Mouse (Mus musculus): Measurements from ENCODE around the gene Nfya. TPM values are rescaled to one million over a fixed set of nuclear protein-coding genes. Genes with fewer than 3 reads are reported as not detected.

Nfya gene
- polyA plus RNA-seq, 1 experiment from 2014 or later = 9.1 TPM

DNA sequence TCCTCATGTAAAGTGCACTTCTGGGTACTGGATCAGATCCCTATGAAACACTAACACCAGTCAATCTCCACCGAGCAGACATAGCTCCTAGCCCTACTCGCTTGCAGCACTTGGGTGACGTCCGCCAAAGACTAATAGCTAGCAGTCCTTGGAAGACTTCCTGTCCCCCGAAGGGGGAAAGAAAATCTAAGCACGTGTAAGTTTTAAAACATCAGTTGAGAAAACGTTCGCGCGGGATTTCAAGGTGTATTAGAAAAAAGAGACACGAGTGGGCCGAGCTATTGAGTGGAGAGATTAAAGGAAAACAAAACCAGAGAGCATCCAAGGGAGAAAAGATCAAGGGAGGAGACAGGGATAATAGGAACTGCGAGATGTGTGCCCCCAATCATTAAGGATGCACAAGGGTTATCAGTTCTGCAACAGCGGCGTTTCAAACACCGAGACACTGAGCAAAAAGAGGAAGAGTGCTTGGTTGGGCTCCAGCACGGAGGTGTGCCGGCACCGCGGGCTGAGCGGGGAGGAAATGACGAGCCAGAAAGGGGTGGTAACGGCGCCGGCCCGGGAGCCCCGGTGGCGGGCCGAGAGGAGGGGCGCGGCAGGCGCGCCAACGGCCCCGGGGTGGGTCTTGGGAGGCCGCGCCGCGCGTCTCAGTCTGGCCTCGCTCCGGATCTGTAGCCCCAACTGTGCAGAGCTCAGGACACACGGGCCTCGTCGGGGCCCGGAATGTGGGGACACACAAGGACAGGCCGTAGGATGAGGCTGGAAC is 997 bp downstream of the Nfya start:
- H3K27ac ChIP-seq (replicated peaks) = peak overlapping the region; percentile 99
- peak overlapping the region; percentile 90 for H3K4me3 ChIP-seq (replicated peaks)
- H3K4me2 ChIP-seq = peak overlapping the region; percentile 85
- no peaks in the 10 kb centered on the region for H3K36me3 ChIP-seq
- WGBS = under 1% methylated on average over 46 of the region's 47 CpGs
- H3K27me3 ChIP-seq (replicated peaks) = no peaks in the 10 kb centered on the region
- peaks cover 32% of the 10 kb centered on the region for H3K4me1 ChIP-seq
- peak overlapping the region; percentile 99 for H3K9ac ChIP-seq (replicated peaks)
- H3K9me3 ChIP-seq (replicated peaks) = no peaks in the 10 kb centered on the region
- peak; percentile 37 for ATAC-seq (ENCODE audit: low FRiP score)

DNA sequence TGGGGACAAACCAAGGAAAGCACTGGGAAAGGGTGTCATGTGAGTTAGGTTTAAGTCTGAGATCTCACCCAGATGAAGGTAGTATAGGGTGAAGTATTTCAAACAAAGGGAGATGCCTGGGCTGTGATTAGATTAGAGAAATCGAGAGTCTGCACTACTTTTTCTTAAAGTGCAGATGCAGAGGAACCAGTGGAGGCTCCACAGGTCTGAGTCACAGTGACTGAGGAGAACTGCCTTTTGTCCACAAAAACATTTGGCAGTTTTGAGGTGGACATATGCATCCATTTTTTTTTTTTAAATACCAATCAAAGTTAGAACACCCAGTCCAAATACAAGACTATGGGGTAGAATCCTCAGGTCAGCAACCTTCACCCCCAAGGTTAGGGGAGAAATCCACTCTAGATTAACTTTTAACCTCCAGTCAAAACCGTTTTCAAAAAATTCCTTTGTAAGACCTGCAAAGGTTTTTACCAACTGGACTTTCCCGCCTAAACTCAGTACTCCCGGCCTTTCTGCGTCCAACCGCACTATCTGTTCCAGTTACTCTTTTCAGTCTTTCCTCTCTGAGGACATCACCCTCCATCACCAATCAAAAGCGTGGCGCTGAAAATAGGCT is 1.7 kb downstream of the Nfya start:
- no peak for ATAC-seq (ENCODE audit: low FRiP score)
- peak overlapping the region; percentile 99 for H3K9ac ChIP-seq (replicated peaks)
- H3K9me3 ChIP-seq (replicated peaks) = no peaks in the 10 kb centered on the region
- H3K4me3 ChIP-seq (replicated peaks) = peak overlapping the region; percentile 90
- whole genome bisulfite sequencing = 13% methylated on average over 8 of the region's 8 CpGs
- H3K27ac ChIP-seq (replicated peaks) = peak overlapping the region; percentile 99
- no peaks in the 10 kb centered on the region for H3K27me3 ChIP-seq (replicated peaks)
- peak overlapping the region; percentile 85 for H3K4me2 ChIP-seq
- H3K36me3 ChIP-seq = no peaks in the 10 kb centered on the region
- peaks cover 32% of the 10 kb centered on the region for H3K4me1 ChIP-seq

DNA sequence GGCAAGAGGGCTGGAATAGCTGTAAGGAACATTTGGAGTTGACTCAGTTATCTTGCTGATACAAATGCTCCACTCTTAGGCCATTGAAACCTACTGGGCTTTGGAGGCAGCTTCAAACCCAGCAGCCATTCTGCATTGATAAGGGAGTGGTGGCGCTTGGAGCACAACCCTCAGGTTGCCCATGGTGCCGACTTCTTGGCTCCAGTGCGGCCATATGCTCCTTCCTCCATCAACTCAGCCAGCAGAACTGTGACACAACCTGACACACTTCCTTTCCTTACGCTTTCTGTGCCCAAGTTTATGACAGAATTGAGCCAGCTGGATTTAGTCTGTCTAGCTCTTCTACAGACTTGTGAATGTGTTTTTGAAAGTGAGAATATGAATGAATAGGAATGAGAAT is 2.6 kb downstream of the Nfya start:
- ATAC-seq (ENCODE audit: low FRiP score) = no peak
- 86% methylated on average over 4 of the region's 4 CpGs for WGBS
- Histone ChIP-seq H3K4me1 (peaks cover 31% of the 10 kb centered on the region), H3K9me3 (replicated peaks) (no peaks in the 10 kb centered on the region), H3K4me3 (replicated peaks) (no peak overlapping the region), H3K4me2 (peak overlapping the region; percentile 85; the same call in 1 of the 2 replicates), H3K27ac (replicated peaks) (no peak overlapping the region), H3K27me3 (replicated peaks) (no peaks in the 10 kb centered on the region), H3K36me3 (no peaks in the 10 kb centered on the region), H3K9ac (replicated peaks) (peak overlapping the region; percentile 32)

DNA sequence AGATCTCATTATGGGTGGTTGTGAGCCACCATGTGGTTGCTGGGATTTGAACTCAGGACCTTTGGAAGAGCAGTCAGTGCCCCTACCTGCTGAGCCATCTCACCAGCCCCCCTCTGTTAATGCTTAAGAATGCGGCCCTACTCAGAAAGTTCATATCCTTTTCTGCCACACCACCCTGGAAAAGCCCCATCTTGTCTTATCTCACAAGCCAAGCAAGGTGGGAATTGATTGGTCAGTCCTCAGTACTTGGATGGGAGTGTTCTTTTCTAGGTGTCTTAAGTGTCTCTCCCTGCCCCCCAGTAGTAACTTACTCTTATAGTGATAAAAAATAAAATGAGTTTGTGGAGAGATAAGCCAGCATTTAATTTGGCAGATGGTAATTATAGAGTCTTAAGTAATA is 5.0 kb downstream of the Nfya start:
- H3K27ac ChIP-seq (replicated peaks) = no peak overlapping the region
- no peak overlapping the region for H3K4me3 ChIP-seq (replicated peaks)
- ATAC-seq (ENCODE audit: low FRiP score) = no peak
- 87% methylated on average over 1 of the region's 1 CpGs for WGBS
- H3K9ac ChIP-seq (replicated peaks) = no peak overlapping the region
- no peaks in the 10 kb centered on the region for H3K9me3 ChIP-seq (replicated peaks)
- no peak overlapping the region for H3K4me2 ChIP-seq
- peaks cover 17% of the 10 kb centered on the region for H3K4me1 ChIP-seq
- peaks cover under 1% of the 10 kb centered on the region; the same call in 1 of the 2 replicates for H3K36me3 ChIP-seq
- no peaks in the 10 kb centered on the region for H3K27me3 ChIP-seq (replicated peaks)

DNA sequence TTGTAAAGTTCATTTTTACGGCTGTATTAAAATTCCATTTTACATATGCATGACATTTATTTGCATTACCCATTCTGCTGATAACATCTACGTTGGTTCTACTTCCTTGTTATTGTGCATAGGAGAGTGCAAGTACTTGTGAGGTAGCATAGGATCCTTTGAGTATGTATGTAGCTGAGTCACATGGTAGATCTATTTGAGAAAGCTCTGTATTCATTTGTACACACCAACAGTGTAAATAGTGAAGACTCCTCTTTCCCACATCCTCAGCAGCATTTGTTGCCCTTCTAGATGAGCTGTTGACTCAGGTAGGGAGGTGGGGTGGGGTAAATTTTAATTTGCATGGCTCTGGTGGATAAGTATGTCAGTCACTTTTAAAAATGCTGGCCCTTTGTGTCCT is 5.9 kb downstream of the Nfya start:
- H3K27ac ChIP-seq (replicated peaks) = no peak overlapping the region
- 88% methylated on average over 2 of the region's 2 CpGs for WGBS
- ATAC-seq (ENCODE audit: low FRiP score) = no peak
- no peak overlapping the region for H3K4me2 ChIP-seq
- no peak overlapping the region for H3K4me3 ChIP-seq (replicated peaks)
- H3K27me3 ChIP-seq (replicated peaks) = no peaks in the 10 kb centered on the region
- no peaks in the 10 kb centered on the region for H3K9me3 ChIP-seq (replicated peaks)
- peaks cover 9% of the 10 kb centered on the region; the same call in 1 of the 2 replicates for H3K36me3 ChIP-seq
- H3K4me1 ChIP-seq = peaks cover 17% of the 10 kb centered on the region
- no peak overlapping the region for H3K9ac ChIP-seq (replicated peaks)

DNA sequence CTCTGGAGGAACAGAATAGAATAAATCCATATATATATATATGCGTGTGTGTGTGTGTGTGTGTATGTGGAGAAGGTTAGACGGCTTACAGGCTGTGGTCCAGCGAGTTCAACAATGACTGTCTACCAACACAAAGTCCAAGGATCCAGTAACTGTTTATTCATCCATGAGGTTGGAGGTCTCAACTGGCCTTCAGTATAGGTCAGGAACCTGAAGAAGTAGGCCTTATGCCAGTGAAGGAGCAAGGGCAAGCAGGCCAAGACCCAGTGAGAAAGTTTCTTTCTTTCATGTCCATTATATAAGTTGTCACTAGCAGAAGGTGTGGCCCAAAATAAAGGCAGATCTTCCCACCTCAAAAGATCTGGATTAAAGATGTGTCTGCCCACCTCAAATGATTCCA is 7.0 kb downstream of the Nfya start:
- no peak overlapping the region for H3K4me3 ChIP-seq (replicated peaks)
- ATAC-seq (ENCODE audit: low FRiP score) = no peak
- H3K9ac ChIP-seq (replicated peaks) = no peak overlapping the region

DNA sequence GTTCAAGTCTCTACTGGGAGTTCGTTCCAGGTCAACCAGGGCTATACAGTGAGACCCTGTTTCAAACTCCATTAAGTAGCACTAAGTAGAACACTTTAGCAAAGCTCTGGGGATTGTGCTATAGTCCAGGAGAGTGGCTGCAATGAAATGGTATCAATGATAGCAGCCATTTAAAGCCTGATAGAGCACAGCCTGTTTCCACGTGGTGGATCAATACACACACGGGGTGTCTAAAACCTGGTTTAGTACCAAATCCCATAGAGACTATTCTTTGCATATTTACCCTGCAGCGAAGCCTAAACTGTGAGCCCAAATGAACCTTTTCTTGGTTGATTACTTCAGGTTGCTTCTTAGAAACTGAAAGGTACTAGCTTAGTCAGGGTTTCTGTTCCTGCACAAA is 8.0 kb downstream of the Nfya start:
- Histone ChIP-seq H3K9me3 (replicated peaks) (no peaks in the 10 kb centered on the region), H3K36me3 (peaks cover 16% of the 10 kb centered on the region), H3K4me2 (no peak overlapping the region), H3K4me1 (no peaks in the 10 kb centered on the region), H3K4me3 (replicated peaks) (no peak overlapping the region), H3K27ac (replicated peaks) (no peak overlapping the region), H3K9ac (replicated peaks) (no peak overlapping the region), H3K27me3 (replicated peaks) (no peaks in the 10 kb centered on the region)
- ATAC-seq (ENCODE audit: low FRiP score) = no peak
- WGBS = 77% methylated on average over 4 of the region's 4 CpGs

More for the DNA sequence above, 7.0 kb downstream of the Nfya start:
- H3K27me3 ChIP-seq (replicated peaks) = no peaks in the 10 kb centered on the region
- 92% methylated on average over 3 of the region's 3 CpGs for WGBS
- H3K4me2 ChIP-seq = no peak overlapping the region
- H3K4me1 ChIP-seq = peaks cover 9% of the 10 kb centered on the region
- no peaks in the 10 kb centered on the region for H3K9me3 ChIP-seq (replicated peaks)
- H3K36me3 ChIP-seq = peaks cover 16% of the 10 kb centered on the region
- no peak overlapping the region for H3K27ac ChIP-seq (replicated peaks)

DNA sequence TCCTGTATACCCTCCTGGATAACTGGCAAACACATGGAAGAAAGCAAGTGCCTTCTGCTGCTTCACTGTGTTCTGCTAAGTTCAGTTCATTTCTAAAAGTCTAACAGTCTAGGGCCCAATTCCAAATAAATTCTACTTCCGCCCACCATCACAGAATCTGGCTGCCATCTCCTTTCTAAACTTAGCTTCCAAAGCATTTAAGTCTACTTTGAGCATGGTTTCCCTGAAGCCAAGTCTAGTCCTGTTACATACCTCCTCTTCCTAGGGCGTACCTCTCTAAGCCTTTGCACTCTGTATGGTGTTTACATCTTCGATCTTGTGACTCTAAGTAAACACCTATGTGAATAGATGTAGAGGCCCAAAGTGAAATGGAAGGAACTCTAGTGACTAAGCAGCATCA is 17.1 kb downstream of the Nfya start:
- no peaks in the 10 kb centered on the region for H3K9me3 ChIP-seq (replicated peaks)
- no peak overlapping the region for H3K9ac ChIP-seq (replicated peaks)
- H3K27ac ChIP-seq (replicated peaks) = no peak overlapping the region
- ATAC-seq (ENCODE audit: low FRiP score) = no peak
- no peak overlapping the region for H3K4me2 ChIP-seq
- no peaks in the 10 kb centered on the region for H3K27me3 ChIP-seq (replicated peaks)
- H3K4me1 ChIP-seq = no peaks in the 10 kb centered on the region
- H3K36me3 ChIP-seq = peaks cover 83% of the 10 kb centered on the region
- WGBS = 96% methylated on average over 3 of the region's 3 CpGs
- no peak overlapping the region for H3K4me3 ChIP-seq (replicated peaks)

DNA sequence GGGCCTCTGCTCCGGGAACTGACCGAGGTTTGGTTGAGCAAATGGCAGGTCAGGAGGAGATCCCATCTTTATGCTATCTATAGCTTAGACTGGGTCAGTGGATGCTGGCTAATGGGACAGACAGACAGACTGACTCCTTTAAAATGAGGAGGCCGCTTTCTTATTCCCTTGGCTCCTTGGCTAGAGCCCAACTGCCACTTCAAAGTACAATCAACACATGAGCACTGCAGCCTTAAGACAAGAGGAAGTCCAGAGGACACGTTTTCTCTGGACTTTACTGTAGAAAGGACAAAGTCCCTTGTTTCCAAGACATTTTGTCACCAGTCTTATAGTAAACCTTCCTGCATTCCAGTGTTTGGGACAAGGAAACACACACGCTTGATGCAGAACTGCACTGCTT is 18.3 kb downstream of the Nfya start:
- Histone ChIP-seq H3K9me3 (replicated peaks) (no peaks in the 10 kb centered on the region), H3K4me2 (no peak overlapping the region), H3K27ac (replicated peaks) (no peak overlapping the region), H3K9ac (replicated peaks) (no peak overlapping the region), H3K4me1 (no peaks in the 10 kb centered on the region), H3K4me3 (replicated peaks) (no peak overlapping the region), H3K27me3 (replicated peaks) (no peaks in the 10 kb centered on the region), H3K36me3 (peaks cover 94% of the 10 kb centered on the region)
- 91% methylated on average over 5 of the region's 5 CpGs for WGBS
- no peak for ATAC-seq (ENCODE audit: low FRiP score)

DNA sequence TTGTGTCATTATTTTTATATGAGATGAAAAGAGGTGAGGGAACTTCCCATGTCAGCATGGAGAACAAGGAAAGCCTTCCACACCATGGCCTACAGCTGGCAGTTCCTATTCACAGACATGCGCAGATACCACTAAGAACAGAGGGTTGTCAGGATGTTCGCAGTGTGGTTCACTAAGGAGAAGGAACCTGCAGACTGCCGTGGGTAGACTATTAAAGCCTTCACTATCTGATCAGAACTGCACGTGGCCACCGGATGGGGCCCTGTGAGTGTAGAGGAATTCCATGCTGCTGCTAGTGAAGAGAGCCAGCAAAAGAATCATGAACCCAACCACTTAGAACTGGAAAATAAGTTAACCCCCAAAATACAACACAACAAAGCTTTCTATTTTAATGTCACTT is 20.3 kb downstream of the Nfya start:
- no peak overlapping the region for H3K9ac ChIP-seq (replicated peaks)
- no peak overlapping the region for H3K27ac ChIP-seq (replicated peaks)
- no peak overlapping the region for H3K4me2 ChIP-seq
- H3K27me3 ChIP-seq (replicated peaks) = no peaks in the 10 kb centered on the region
- H3K36me3 ChIP-seq = peaks cover 84% of the 10 kb centered on the region
- WGBS = 92% methylated on average over 5 of the region's 5 CpGs
- no peaks in the 10 kb centered on the region for H3K9me3 ChIP-seq (replicated peaks)
- ATAC-seq (ENCODE audit: low FRiP score) = no peak
- H3K4me3 ChIP-seq (replicated peaks) = no peak overlapping the region
- H3K4me1 ChIP-seq = no peaks in the 10 kb centered on the region

DNA sequence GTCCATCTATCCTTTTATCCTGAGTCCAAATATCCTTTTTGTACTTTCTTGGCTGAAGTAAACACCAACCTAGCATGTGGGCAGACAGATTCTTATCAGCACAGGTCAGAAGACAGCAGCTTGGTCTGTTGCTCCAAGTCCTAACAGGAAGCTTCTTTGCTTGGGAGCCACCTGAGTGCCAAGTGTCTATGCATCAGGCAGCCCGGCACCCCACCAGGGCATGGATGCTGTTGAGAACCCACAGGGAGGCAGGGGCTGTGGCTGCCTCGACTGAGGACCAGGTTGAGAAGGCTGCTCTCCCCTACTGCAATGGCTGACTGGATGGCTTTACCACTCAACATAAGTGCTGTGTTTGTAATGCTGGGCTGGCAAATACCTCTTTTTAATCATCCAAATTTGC is 21.0 kb downstream of the Nfya start:
- ATAC-seq (ENCODE audit: low FRiP score) = no peak
- WGBS = 89% methylated on average over 2 of the region's 2 CpGs

DNA sequence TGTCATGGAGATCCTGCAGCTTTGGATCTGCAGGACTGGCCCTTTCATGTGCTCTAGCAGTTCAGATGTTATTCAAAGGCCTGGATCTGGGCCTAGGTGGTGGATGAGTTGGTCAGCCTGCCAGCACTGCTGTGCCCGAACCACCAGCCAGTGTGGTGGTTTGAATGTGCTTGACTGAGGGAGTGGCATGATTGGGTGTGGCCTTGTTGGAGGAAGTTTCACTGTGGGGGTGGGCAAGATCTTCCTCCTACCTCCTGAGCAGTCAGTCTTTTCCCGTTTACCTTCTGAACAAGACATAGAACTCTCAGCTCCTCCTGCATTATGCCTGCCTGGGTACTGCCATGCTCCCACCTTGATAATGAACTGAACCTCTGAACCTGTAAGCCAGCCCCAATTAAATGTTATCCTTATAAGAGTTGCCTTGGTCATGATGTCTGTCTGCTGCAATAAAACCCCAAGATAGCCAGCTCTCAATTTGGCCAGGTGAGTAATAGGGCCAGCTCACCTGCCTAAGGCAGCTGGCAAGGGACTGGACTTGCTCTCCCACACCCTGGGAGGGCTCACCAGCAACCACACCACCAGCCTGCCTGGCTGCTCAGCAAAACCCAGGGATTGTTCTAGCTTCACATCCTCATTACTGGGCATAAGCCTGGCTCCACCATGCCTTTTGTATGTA is 23.8 kb downstream of the Nfya start:
- no peak for ATAC-seq (ENCODE audit: low FRiP score)
- WGBS = 86% methylated on average over 2 of the region's 2 CpGs

More for the DNA sequence above, 21.0 kb downstream of the Nfya start:
- Histone ChIP-seq H3K27me3 (replicated peaks) (no peaks in the 10 kb centered on the region), H3K4me3 (replicated peaks) (no peak overlapping the region), H3K4me1 (no peaks in the 10 kb centered on the region), H3K9me3 (replicated peaks) (no peaks in the 10 kb centered on the region), H3K4me2 (no peak overlapping the region), H3K36me3 (peaks cover 77% of the 10 kb centered on the region), H3K27ac (replicated peaks) (no peak overlapping the region), H3K9ac (replicated peaks) (no peak overlapping the region)

More for the DNA sequence above, 23.8 kb downstream of the Nfya start:
- Histone ChIP-seq H3K4me1 (no peaks in the 10 kb centered on the region), H3K4me3 (replicated peaks) (no peak overlapping the region), H3K27me3 (replicated peaks) (no peaks in the 10 kb centered on the region), H3K27ac (replicated peaks) (no peak overlapping the region), H3K36me3 (peaks cover 50% of the 10 kb centered on the region), H3K4me2 (no peak overlapping the region), H3K9me3 (replicated peaks) (no peaks in the 10 kb centered on the region), H3K9ac (replicated peaks) (no peak overlapping the region)
